Mouse (Mus musculus) inflammation-experienced regulatory T-cells, adult 6 months (primary cell): ENCODE data around the gene Hsph1. TPM values are rescaled to one million over a fixed set of nuclear protein-coding genes. Genes with fewer than 3 reads are reported as not detected.
A peak's percentile ranks its signal among the peaks of the same experiment; 100 is the strongest.

Source experiments
- ATAC-seq: one replicate; pipeline ENCODE4 v1.8.0; 2017
- polyA plus RNA-seq, 3 experiments: library from polyadenylated mRNA; unstranded; fragments of 100-300 nt; shearing (Covaris generic); gene quantifications; one replicate each; pipeline ENCODE4 v1.2.1; 2017

Hsph1 gene
- polyA plus RNA-seq, 3 experiments from 2014 or later, result 15.8 to 35.5 (median 20.2) TPM

DNA sequence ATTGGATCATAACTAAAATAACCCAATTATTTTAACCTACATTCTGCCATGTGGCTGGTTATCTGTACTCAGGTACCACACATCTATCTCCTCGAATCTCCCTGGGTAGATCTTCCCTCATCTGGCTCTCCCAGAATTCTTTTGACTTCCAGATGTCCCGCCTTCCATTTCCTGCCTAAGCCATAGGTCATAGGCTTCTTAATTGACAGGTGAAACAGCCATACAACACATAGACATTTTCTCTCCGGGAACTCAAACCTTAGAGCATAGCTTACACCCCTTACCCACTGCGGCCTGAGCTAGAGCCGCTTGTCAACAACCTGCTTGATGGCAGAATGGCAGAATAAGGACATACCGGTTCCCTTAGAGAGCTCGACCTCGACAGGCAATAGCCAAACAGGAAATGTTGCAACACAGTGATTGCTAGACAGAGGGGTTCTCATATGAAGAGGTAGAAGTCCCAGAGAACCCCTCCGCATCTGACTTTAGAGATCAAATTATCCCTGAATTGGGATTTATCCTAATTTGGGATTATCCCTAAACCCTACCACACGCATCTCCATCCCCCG, 48.8 kb downstream of the Hsph1 start:
- peak; percentile 53 for ATAC-seq

DNA sequence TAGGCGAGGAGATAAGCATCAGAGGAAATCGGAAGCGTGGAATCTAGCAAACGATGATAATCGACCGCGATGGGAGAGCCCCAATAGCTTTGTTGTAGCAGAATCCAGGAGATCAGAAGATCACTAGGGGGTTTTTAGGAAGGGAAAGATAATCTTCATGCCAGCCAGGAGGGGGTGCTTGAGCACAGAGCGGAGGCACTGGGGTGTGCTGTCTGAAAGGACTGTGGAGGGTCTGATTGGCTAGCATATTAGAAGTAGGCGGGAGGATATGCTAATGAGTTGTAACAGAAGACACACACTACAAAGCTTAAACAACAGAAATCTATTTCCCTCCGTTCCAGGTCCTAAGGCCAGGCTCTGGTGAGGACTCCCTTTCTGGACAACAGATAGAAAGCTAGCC, 50.3 kb downstream of the Hsph1 start:
- peak; percentile 72 for ATAC-seq

DNA sequence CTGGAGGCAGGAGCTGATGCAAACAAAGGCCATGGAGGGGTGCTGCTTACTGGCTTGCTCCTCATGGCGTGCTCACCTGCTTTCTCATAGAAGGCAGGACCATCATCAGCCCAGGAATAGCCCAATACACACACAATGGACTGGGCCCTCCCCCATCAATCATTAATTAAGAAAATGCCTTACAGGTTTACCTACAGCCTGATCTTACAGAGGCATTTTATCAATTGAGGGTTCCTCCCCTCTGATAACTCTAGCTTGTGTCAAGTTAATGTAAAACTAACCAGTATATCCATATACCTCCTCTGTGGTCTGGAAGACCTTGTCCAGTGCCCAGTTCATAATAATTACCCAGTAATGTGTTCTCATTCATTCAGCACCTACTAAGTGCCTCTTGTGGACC, 50.9 kb downstream of the Hsph1 start:
- ATAC-seq, result no peak

DNA sequence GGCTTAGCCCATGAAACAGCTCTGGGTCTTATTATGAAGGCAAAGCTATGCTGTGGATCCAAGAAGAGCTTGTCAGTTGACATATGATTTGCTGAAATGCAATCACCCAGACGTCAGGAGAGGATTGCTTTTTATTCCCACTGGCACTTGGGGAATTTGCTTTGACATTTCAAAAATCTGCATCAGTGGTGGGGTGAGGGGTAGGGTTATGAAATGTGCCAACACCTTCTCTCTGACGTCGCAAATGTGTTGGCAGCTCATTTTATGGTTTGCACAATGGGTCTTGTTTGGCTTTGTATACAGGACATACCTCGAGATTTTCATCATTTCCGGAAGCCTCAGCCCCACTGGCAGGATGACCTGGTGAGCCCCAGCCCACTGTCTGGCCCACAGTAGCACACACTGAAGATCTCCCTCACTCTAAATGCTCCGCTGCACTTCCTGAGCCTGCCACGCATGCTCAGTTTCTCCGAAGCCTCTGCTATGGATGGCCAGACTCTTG, 52.0 kb downstream of the Hsph1 start:
- ATAC-seq, result no peak

DNA sequence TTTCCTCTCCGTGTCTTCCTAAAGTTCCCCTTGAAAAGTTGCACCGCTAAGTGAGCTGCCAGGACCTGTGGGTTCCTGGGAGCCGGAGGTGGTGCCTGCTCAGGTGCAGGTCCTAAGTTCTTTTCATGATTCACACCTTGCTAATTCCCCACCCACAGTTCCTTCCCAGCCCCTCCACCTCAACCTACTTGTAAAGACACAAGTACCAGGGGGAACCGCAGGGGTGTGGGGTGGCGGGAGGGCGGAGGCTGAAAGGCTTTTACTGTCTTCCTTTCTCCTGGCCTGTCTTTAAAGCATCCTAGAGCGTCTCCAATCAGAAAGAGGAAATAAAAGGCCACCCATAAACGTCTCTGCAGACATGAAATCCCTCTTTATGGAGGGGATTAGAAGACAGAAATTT, 52.7 kb downstream of the Hsph1 start:
- no peak for ATAC-seq

DNA sequence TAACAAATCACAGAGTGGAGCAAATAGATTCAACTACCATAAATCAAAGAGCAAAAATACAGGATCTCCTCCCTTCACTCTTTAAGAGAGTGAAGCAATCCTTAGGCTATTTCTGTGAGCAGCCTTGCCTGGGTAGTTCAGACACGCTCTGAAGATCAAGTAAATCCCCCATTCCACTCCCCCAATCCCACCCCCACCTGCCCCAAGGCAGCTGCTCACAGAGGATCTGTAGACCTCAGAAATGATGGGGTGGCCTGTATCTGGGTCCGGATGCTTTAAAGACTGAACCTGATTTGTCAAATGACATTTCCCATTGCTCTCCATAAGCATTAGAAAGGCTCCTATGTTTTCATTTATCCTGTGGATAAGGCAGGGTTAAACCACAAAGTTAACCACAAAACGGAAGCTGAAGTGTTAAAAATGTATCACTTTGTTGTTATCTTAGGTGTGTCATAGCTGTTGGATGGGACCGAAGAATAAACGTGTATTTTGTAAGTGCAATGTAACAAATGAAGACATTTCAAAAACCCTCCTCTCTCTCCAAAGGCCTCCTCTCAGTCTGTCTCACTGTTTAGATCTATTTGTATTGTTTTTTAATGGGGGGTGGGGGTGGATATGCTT, 53.4 kb downstream of the Hsph1 start:
- ATAC-seq, result no peak

DNA sequence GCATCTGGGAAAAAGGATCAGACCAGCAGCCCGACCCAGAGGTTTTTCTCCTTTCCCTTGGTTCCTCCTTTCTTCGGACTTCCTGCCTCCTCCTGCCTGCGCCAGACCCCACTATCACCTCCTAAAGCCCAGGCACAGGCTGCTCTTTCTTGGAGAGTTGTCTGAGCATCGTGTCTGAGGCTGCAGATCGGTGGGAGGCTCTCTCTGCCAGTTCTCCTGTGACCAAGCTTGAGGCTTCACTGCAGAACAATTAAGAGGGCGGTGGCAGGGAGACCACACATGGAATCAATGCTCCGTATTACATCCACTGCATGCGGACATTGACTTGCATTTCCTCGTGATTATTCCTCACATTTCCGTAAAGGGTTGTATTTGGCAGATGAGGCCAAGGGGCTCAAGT, 58.7 kb downstream of the Hsph1 start:
- no peak for ATAC-seq

DNA sequence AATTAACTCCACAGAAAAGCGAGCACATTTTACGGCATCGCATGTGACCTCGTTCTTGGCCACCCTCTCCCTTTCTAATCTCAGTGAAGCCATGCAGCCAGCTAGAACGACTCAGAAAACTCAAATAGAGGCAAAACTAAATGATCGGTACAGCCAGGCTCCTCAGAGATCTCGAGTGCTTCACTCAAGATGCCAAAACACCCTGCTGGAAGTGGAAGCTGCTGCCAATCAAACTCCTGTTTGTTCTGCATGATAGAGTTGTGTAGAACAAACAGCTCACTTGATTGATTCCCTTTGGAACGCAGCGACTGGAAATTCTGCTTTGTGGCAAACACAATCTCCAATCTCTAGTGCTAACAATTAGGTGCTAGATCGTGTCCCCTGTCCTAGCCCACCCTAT, 59.2 kb downstream of the Hsph1 start:
- no peak for ATAC-seq

DNA sequence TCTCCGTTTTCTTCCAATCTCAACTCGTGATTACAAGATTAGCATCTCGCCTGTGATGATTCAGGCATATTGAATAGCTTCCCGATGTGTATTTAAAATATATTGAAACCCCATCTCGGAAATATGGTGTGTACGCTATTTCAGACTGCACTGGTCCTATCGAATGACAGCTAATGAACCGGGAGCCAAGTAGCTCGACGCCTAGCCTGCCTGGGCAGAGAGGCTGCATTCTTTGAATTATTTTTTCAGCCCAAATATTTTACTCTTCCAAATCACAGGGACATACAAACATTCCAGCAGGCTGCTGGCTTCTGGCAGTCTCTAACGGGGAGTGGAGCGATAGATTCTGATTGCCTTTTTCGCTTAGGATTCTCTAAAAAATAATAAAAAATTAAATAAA, 67.2 kb downstream of the Hsph1 start:
- no peak for ATAC-seq

DNA sequence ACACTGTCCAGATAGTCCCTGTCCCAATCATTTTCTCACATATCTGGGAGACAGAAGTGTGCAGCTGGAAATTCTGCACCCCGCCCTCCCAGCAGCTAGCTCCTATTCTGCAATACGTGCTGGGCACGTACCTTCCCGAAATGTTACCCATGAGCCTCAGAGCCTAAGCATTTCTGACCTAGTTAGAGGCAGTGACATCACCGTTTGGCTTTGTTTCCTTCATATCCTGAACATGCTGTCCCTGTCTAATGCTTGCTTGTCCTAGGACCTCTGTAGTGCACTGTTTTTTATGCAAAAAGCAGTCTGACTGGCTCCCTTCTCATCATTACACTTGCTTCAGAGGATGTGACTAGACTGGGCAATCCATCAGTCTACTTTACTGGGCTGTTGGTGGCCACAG, 69.2 kb downstream of the Hsph1 start:
- no peak for ATAC-seq

DNA sequence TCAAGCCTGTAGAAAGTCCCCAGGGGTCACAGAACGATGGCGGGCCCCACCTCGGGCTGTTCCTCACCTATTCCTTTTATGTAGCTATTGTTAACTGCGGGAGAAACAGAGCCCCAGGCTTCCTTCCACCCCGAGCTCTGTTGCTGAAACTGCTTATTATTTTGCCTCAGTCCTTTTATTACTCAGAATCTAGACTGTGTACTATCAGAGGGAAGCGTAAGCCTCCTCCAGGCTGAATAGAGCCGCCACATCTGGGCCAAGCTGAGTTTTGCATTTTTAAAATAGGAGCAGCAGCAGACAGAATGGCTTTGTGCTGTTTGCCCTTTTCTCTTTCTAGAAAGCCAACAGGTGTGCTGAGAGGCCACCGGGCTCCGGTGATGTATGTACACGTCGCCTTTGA, 70.2 kb downstream of the Hsph1 start:
- ATAC-seq, result no peak

Other genes starting within 250 kb of the Hsph1 start
- 1 to 10 TPM in 1 of 3 experiments, under 1 TPM in 1, not detected in 1; 0.49 to 1.6 TPM for gene Medag, start 224.6 kb downstream of the Hsph1 start, polyA plus RNA-seq
- not detected for gene Tex26, start 196.7 kb downstream of the Hsph1 start, polyA plus RNA-seq
- gene Wdr95, start 107.7 kb downstream of the Hsph1 start, polyA plus RNA-seq, result 1 to 10 TPM in 1 of 3 experiments, not detected in 2; 3.0 TPM
- gene B3glct, start 41.9 kb upstream of the Hsph1 start, polyA plus RNA-seq, result 1 to 10 TPM; 1.7 to 3.8 (median 2.8) TPM